Mouse (Mus musculus) adrenal gland, postnatal 10 days (tissue): ENCODE measurements around the gene Tcl1b4. TPM values are rescaled to one million over a fixed set of nuclear protein-coding genes. Genes with fewer than 3 reads are reported as not detected.
A peak's percentile ranks its signal among the peaks of the same experiment; 100 is the strongest.
"Not testable (repeated sequence)": the region's sequence is repeated elsewhere in the genome, so short reads cannot be mapped to it uniquely, and the experiment has no call there.

Experiments
- DNase-seq: peaks from one replicate; pipeline ENCODE4 v3.0.0; 2021; ENCODE audit warnings: mixed read lengths
- long read RNA-seq, 2 experiments: library from polyadenylated mRNA; stranded (forward); transcript quantifications; one replicate each; pipeline ENCODE4 v2.0.0; 2021
- total RNA-seq, 2 experiments: library from RNA; stranded (reverse); gene quantifications; 2 replicates each; pipeline ENCODE4 v1.2.3; 2021

The Tcl1b4 gene
- not detected for total RNA-seq
- long read RNA-seq, experiment 1: 0 reads
- long read RNA-seq, experiment 2: 0 reads

- not testable (repeated sequence) for DNase-seq
Observed at GRCm38 (mm10) chr12:105201657-105202056, at the start of gene Tcl1b4. Gene Tcl1b4, plus strand, starts transcription at chr12:105201957.

- DNase-seq: peak; percentile 11
Observed at GRCm38 (mm10) chr12:105155286-105155685, 46.5 kb upstream of the Tcl1b4 start.

DNA sequence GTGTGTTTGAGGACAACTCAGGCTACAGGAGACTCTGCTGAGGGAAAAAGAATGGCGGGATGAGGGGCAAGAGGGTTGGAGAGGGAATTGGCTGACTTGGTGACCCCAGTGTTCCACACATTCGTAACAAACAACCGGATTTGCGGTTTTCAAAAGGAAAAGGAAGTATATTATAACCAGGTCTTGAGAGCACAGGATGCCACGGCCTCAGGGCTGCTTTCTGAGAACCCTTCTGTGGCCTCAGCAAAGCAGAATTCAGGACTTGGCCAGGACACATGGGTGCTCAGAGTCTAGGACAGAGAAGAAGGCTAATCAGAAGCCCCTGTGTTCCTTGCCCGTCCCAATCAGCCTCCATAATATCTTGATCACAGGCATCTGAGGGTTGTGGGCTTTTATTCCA lies 42.9 kb upstream of the Tcl1b4 start:
- no peak for DNase-seq

GRCm38 (mm10) chr12:105159390-105159789 lies 42.4 kb upstream of the Tcl1b4 start, which contains the start of gene Tcl1b1:
Gene Tcl1b1, plus strand, starts transcription at chr12:105159690.
- no peak for DNase-seq

DNA sequence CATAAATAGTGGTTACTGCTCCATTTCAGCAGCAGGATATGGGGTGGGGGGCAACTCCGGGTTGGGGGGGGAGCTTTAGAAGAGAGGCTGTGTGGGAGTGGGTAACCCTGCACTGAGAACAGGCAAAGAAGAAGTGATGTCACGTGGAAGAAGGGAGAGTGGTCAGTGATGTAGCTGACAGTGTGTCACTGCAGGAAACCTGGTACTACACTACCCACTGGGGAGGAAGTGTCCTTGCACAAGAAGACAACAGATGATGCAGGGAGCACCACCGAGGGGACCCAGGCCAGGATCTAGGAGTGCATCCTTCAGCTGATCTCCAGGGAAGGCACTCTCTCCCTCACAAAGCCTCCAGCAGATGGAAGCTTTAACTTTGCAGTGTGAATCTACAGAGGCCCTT lies 35.0 kb upstream of the Tcl1b4 start:
- DNase-seq: no peak

DNA sequence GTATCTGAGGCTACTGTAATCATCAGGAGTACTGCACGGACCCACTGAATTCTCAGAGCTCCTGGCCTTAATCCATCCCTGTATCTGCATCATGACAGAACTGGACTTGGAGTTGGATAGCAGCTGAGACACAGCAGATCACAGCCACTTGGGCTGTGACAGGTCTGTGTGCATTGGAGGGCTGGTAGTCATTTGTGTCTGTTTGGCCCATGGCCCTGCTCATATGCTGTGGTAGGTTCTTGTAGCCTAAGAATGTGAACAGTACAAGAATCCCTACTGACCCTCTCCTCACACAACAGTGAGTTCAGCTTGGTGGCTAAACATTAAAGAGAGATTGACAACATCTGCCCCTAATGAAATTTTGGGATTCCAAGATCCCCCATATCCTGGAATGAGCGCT lies 28.4 kb upstream of the Tcl1b4 start:
- no peak for DNase-seq

- peak; percentile 90 for DNase-seq
Observed at GRCm38 (mm10) chr12:105174318-105174717, 27.4 kb upstream of the Tcl1b4 start.

- not testable (repeated sequence) for DNase-seq
Observed at GRCm38 (mm10) chr12:105176044-105176443, 25.7 kb upstream of the Tcl1b4 start, which contains the start of gene Tcl1b5. Gene Tcl1b5, plus strand, starts transcription at chr12:105176344.

DNA sequence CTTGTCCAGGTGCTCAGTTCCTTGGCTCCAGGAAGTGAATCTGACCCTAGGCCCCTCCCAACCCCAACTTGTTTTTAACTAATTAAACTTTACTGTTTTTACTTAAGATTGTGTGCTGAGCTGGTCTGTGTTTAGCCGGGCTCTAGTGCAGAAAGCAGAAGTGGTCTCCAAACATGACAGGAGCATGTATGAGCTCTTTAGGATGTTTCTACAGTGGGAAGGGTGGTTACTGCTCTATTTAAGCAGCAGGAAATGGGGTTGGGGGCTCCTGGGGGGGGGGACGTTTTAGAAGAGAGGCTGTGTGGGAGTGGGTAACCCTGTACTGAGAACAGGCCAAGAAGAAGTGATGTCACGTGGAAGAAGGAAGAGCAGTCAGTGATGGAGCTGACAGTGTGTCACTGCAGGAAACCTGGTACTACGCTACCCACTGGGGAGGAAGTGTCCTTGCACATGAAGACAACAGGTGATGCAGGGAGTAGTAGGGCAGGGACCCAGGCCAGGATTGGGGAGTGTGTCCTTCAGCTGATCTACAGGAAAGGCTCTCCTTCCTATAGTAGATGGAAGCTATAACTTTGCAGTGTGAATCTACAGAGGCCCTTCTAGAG lies 20.6 kb upstream of the Tcl1b4 start:
- not testable (repeated sequence) for DNase-seq

DNA sequence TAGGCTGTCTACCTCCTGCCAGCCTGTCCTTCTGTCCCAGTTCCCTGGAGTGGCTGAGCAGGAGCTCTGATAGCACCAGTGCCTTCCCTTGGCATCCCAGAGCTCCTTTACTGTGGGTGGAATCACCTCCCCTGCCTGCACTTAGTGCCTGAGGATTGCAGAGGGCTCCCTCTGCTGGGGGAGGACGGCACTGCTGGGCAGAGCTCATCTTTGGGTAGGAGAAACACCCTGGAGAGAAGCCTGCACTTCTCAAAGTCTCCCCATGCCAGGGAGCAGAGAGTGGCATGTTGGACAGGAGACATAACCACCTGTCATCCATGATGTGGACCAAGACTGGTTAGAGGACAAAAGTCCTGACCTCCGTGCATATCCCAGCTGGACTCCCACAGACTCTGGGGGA lies 12.8 kb upstream of the Tcl1b4 start:
- peak; percentile 37 for DNase-seq

GRCm38 (mm10) chr12:105190743-105191142 lies 11.0 kb upstream of the Tcl1b4 start, which contains the start of gene Tcl1b3:
Gene Tcl1b3, plus strand, starts transcription at chr12:105191043.
- DNase-seq: not testable (repeated sequence)

- not testable (repeated sequence) for DNase-seq
Observed at GRCm38 (mm10) chr12:105199684-105200497, 1.9 kb upstream of the Tcl1b4 start.

DNA sequence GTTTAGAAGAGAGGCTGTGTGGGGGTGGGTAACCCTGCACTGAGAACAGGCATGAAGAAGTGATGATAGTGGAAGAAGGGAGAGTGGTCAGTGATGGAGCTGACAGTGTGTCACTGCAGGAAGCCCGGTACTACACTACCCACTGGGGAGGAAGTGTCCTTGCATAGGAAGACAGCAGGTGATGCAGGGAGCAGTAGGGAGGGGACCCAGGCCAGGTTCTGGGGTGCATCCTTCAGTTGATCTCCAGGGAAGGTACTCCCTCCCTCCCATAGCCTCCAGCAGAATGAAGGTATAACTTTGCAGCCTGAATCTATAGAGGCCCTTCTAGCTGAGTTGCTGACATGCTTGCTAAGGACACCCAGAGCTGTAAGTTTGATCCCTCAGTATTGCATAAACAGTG lies 5.3 kb downstream of the Tcl1b4 start:
- no peak for DNase-seq

DNA sequence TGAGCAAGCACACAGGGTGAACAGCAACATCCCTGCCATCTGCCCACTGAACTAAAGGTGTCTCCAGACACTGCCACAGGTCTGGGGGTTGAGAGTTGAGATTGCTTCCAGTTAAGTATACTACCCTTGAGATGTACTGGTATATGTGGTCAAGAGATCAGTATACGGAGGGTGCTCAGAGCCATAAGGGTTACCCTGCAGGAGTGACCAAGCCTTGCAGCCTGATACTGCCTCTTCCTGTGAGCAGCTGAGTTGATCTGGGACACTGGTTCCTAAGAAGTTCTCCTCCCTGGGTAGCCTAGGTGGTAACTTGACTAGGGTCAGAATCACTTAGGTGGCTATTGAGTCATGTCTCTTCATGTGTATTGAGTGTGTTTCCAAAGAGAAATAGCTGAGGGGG lies 6.7 kb downstream of the Tcl1b4 start:
- DNase-seq: no peak

DNA sequence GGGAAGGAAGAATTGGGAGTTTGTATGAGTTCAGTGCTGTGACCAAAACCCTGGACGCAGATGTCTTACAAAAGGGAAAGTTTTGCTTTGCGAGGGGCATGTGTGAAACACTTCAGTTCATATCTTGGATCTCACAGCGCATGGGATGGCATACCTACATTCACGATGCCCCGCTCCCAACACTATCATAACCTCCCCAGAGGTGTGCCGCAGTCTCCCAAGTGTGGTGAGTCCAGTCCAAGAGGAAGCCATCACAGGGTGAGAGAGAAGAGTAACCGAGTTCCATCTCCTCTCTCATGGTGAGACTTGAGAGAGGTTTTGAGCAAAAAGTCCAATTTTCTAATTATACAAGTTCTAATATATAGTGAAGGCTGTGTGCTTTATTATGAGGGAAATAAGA lies 7.5 kb downstream of the Tcl1b4 start:
- DNase-seq: no peak

- no peak for DNase-seq
Observed at GRCm38 (mm10) chr12:105217101-105217760, 15.5 kb downstream of the Tcl1b4 start.

DNA sequence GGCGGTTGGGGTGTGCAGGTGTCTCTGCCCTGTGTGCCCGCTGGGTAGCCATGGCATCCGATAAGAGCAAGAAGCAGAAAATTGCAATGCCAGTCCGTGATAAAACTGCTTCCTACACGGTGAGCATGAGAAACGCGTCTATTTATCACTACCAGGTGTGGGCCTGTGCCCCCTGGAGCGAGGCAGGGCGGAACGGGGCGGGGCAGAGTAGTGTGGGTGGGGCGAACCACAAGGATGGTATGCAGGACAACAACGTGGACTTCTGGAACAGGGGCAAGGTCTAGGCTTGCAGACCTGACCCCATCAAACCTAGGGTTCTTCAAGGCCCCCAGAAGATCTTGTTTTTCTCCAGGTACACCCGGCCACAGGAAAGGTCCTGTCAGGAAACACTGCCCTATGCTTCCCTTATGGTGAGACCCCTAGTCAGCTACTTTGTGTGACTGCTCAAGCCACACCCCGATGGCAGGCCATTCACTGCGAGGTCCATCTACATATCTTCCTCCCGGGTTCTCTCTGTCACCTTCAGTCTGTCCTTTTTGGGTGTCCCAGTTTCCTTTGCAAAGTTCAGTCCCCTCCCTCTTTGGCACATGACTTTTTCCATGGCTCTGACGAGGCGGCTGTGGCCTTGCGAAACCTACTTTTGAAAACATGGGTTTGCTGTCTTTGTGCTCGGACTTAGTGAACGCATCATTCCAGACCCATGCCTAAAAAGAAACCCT lies 21.0 kb downstream of the Tcl1b4 start, which contains the start of gene Tcl1:
TSS of gene Tcl1 (minus strand) at position 193 of the 719 bp plus-strand sequence.
- no peak for DNase-seq

DNA sequence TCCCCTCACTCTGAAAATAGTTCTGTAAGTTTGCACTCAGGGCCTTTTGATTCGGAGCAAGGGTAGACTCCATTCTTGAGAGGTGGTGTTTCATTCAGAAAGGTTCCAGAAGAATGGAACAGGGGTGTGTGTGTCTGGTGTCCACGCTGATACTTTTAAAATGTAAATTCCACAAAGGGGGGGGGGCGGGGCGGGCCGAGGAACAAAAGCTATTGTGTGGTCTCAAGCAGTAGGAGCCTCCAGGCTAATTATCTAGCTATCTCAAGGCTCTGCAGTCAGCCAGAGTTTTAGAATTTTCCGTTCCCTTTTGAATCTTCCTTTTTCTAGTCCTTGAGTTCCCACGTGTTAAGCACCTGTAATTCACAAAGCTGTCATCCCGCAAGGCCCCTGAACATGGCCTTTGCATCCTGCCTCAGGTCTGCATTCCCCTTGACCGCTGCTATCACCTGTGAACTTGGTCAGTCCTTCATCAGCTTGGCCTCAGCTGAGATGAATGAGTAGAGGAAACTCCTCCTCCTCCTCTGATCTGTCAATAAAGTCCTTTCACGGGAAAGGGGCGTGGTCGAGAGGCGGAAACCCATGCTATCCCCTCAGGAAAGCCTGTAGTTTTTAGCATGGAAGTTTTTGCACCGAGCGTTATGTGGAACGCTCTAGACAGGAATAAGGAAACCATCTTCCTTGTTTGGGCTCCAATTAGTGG lies 23.0 kb downstream of the Tcl1b4 start:
- DNase-seq: no peak

DNA sequence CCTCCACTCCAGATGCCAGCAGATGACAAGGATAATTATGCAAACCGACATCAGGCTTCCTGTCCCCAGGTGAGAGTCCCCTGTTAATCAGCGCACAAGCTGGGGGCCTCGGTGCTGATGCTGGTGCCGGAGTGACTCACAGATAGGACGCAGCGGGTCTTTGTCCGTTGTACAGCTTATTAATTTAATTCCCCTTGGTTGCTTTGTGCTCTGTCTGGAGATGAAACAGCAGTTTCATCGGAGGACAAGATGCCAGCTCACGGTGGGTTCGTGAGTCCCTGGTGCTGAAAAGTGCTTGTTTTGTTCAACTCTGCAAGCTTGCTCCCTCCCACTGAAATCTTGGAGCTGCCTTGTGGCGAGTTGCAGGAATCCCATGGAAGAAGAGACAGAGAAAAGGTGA lies 32.6 kb downstream of the Tcl1b4 start:
- no peak for DNase-seq

GRCm38 (mm10) chr12:105235091-105235490 lies 33.3 kb downstream of the Tcl1b4 start:
- no peak for DNase-seq

DNA sequence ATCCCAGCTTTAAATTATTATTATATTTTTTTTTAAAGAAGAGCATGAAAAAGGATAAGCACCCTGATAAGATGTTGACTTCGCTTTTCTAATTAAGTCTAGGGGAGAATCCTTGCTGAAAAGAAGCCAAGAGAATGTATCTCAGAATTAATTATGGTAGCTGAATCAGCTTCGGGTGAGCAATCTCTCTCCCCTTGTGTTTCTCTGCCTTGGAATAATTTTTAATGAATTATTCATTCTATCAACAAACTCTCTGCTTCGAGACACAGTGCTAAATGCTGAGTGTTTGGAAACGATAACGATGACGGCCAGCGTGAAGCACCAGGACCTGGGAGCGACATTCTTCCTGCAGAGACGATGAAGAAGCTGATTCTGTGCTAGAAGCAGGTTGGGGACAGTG lies 37.3 kb downstream of the Tcl1b4 start:
- no peak for DNase-seq
